Mouse (Mus musculus) myocyte (in vitro differentiated cells): ENCODE data around the gene Tmem230.

ENCODE experiments used
- CEBPB ChIP-seq: IDR thresholded peaks from 2 replicates; pipeline ENCODE4 v1.6.1; 2011; ENCODE audit warnings: mild to moderate bottlenecking, moderate library complexity; ENCODE audit not compliant: poor library complexity, insufficient read depth, severe bottlenecking
- E2F4 ChIP-seq: IDR thresholded peaks from one replicate; pipeline ENCODE4 v1.6.1; 2011; ENCODE audit warnings: mild to moderate bottlenecking, control low read depth, moderate library complexity; ENCODE audit not compliant: insufficient read depth
- MAX ChIP-seq: IDR thresholded peaks from one replicate; pipeline ENCODE4 v1.6.1; 2011; ENCODE audit warnings: low read depth, mild to moderate bottlenecking, control low read depth
- POLR2A ChIP-seq: IDR thresholded peaks from one replicate; pipeline ENCODE4 v1.6.1; 2011; ENCODE audit warnings: low read depth, mild to moderate bottlenecking, control low read depth, moderate library complexity; ENCODE audit not compliant: insufficient read length
- TCF12 ChIP-seq: IDR thresholded peaks from one replicate; pipeline ENCODE4 v1.6.1; 2011; ENCODE audit warnings: mild to moderate bottlenecking, control low read depth; ENCODE audit not compliant: poor library complexity, insufficient read depth, severe bottlenecking
- USF1 ChIP-seq: IDR thresholded peaks from one replicate; pipeline ENCODE4 v1.6.1; 2011; ENCODE audit warnings: low read depth, mild to moderate bottlenecking, control low read depth, moderate library complexity

DNA sequence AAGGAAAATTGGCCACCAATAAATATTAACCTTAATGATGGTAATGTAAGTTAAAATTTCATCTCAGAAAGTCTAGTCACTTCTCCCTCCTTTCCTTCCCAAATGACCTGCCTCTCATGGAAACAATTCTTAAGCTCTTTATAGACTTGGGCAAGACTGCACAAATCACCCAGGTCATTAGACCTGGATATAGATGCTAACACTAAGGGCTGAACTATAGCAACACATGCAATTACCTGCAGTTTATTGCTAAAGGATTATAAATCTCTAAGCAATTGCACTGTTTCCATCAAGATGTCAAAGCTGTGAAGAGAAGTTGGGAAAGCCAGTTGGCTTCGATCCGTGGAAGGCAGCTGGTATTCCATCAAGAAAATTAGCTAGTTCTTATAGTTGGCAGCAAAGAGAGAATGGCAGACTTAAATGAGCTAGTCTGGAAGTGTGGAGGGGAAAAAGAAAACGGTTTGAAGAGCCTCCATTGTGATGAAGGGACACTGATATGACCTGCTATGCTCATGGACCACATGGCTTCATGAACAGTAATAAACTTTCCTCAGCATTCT lies 56.9 kb downstream of the Tmem230 start:
- no peak for TF ChIP-seq POLR2A
- TF ChIP-seq USF1, result no peak
- TF ChIP-seq TCF12, result no peak
- no peak for TF ChIP-seq E2F4
- no peak for TF ChIP-seq MAX
- TF ChIP-seq CEBPB, result no peak
